Mouse (Mus musculus) olfactory bulb, adult 2 months (tissue): ENCODE measurements around the gene Deaf1.

ENCODE experiments used
- CTCF ChIP-seq: fragments of 200-500 bp; IDR thresholded peaks from 2 replicates; pipeline ENCODE4 v1.5.1; 2012; ENCODE audit warnings: low read depth, mild to moderate bottlenecking, low read length, moderate library complexity; ENCODE audit not compliant: insufficient read depth
- POLR2A ChIP-seq: fragments of 200-500 bp; IDR thresholded peaks from 2 replicates; pipeline ENCODE4 v1.6.1; 2012; ENCODE audit warnings: mild to moderate bottlenecking, low read depth, low read length, moderate library complexity; ENCODE audit not compliant: insufficient read depth

DNA sequence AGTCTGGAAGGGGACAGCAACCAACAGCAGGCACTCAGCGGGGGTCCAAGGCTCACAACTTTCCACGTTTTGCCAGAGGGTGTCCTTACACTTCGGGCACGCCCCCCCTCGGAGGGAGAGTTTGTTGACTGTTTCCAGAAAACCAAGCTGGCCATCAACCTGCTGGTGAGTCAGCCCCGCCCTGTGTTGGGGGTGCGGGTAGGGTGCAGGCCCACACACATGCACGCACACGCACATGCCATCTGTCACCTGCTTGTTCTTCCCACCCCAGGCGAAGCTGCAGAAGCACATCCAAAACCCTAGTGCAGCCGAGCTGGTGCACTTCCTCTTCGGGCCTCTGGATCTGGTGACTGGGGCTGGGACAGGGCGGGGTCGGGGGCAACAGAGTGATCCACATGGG is 29.5 kb upstream of the Deaf1 start:
- TF ChIP-seq POLR2A: no peak
- no peak for TF ChIP-seq CTCF
